Mouse (Mus musculus) embryo, embryonic 11 days (tissue): Measurements from ENCODE around the gene Ppp1r11.

Experiments
- DNase-seq: peaks from one replicate; pipeline ENCODE4 v3.0.0-alpha.2; 2015

Gene Ppp1r11

DNA sequence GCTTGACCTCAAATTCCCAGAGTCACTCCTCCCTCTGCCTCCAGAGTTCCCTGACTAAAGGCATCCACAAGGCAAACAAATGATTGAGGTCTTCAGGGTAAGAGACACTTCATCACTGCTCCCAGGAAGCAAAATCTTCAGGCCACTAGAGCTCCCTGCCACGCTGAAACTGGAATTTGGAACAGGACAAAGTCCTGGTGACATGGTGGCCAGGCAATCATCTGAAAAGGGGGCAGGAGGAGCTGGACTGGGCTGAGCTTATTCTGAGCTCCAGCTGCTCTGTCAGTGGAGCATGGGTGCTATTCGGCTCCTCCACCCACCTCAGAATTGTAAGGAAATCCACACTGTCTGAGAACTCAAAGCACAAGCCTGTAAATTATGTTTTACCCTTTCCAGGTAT, 39.5 kb downstream of the Ppp1r11 start:
- DNase-seq = no peak

DNA sequence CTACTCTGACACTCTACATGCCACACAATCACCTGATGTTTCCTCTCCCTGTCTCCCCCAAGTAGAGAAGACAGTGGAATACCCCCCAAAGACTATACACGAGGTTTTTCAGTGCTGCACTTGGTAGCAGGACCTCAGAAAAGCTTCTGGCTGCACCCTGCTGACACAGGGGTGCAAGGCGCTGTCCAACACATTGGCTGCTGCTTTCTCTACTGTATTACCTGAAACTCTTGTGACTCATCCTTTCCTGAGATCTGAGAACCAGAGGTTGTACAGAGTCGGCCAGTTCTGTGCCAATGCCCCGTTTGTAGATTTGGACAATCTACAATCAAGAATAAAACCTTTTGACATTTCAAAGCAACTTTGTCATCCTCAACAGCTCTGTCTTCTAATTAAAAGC, 41.7 kb downstream of the Ppp1r11 start:
- DNase-seq = no peak

DNA sequence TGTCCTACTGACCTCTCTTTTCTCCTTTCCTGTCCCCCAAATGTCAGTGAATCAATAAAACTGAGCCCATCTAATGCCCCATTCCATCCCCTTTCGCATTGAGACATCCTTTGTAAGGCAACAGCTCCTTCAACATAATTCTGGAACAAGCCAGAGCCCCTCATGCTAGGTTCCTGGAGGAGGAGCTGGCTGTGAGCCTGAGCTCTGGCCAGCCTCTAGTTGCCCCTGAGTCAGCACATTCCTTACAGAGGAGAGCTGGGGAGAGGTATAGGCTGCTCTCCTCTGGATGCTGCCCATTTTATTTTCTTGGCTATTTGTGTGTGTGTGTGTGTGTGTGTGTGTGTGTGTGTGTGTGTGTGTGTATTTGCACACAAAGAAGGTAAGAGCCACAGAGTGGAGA, 43.3 kb downstream of the Ppp1r11 start:
- peak; percentile 22 for DNase-seq

DNA sequence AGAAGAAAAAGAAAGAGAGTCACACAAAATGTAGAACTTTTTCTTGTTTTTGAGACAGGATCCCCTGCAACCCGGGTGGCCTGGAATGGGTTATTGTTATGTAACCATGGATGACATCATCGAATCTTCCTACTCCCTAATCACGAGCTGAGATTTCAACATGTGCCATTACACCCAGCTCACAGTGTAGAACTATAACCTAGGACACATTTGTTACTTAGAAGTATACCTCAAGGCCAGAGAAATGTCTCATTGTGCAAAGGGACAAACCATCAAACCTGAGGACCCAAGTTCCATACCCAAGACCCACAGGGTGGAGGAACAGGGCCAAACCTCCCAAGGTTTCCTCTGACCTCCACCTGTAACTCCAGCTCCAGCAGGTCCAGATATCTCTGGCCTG, 47.9 kb downstream of the Ppp1r11 start:
- no peak for DNase-seq

DNA sequence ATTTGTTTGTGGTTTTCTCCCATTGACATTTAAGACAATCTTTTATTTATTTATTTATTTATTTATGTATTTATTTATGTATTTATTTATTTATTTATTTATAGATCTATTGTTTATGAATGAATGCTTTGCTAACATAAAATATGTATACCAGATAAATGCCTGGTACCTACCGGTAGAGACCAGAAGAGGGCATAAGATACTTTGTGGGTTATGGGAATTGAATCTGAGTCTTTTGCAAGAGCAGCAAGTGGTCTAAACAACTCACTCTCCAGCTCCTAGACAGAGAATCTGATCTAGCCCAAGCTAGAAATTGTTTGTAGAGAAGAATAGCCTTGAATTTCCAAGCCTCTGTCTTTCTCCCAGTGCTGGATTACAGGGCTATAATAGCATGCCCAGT, 50.9 kb downstream of the Ppp1r11 start:
- no peak for DNase-seq

DNA sequence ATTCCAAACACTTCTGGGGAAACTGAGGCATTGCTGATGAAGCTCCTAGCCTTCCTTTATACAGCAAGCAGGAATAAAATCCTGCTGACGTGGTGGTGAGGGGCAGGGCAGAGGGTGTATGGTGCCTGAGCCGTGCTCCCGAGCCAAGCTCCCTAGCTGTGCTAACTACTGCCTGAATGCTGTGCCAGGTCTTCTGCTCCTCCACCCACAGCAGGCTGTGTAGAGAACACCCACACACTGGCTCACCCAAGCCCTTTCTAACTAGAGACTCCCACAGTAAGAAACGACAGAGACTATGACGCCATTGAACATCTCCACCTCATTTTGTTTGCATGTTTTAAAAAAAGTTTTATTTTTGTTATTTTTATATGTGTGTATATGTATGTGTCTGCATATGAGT, 51.5 kb downstream of the Ppp1r11 start:
- no peak for DNase-seq

DNA sequence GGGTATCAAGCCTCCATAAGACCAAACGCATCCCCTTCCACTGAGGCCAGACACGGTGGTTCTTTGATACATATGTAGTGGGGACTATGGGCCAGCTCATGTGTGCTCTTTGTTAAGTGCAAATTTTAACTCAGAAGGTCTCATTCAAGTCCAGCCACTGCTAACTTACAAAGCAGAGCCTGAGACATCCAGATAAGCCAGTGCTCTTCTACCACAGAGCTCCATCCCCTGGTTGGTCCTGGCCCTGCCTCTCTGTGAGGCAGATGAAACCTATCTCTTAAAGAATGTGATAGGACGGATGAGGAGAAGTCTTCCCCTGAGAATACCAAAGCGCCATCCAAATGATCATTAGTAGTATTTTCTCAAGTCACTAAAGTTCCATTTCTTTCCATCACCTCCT, 52.2 kb downstream of the Ppp1r11 start:
- DNase-seq = no peak
